Mouse (Mus musculus) urinary bladder, adult 2 months (tissue): Measurements from ENCODE around the gene Tceal8. TPM values are rescaled to one million over a fixed set of nuclear protein-coding genes. Genes with fewer than 3 reads are reported as not detected.

Source experiments
- DNase-seq: peaks from one replicate; pipeline ENCODE4 v3.0.0; 2022; ENCODE audit warnings: low spot score
- polyA plus RNA-seq: library from polyadenylated mRNA; depleted of rRNA; stranded (reverse); fragments of >200 nt; gene quantifications from 2 replicates; pipeline ENCODE4 v1.2.3, GENCODE M21; 2012; rRNA removed

Gene Tceal8
- polyA plus RNA-seq, 1 experiment, result 78.1 TPM

GRCm38 (mm10) chrX:136127744-136128064 lies 44.4 kb downstream of the Tceal8 start:
- DNase-seq, result no peak

GRCm38 (mm10) chrX:136127038-136127743 lies 45.0 kb downstream of the Tceal8 start:
- no peak for DNase-seq

Other genes starting within 250 kb of the Tceal8 start
- 6.0 and 10.1 TPM in 2 replicates for gene Arxes2, start 178.5 kb downstream of the Tceal8 start, polyA plus RNA-seq
- gene Arxes1, start 139.0 kb downstream of the Tceal8 start, polyA plus RNA-seq, result 0.99 and 1.3 TPM in 2 replicates
- gene Bex2, start 104.1 kb downstream of the Tceal8 start, polyA plus RNA-seq, result 1.2 and 1.4 TPM in 2 replicates
- gene Nxf3, start 87.1 kb downstream of the Tceal8 start, polyA plus RNA-seq, result 0.04 and 0.08 TPM in 2 replicates
- 4.7 and 6.3 TPM in 2 replicates for gene Bex4, start 33.3 kb downstream of the Tceal8 start, polyA plus RNA-seq
- 4.2 and 4.3 TPM in 2 replicates for gene Tceal5, start 31.5 kb upstream of the Tceal8 start, polyA plus RNA-seq
- gene Tceal7, start 42.4 kb upstream of the Tceal8 start, polyA plus RNA-seq, result not detected in 2 replicates
- 1.8 and 2.8 TPM in 2 replicates for gene Bex1, start 43.2 kb upstream of the Tceal8 start, polyA plus RNA-seq
- gene Tceal9, start 72.7 kb upstream of the Tceal8 start, polyA plus RNA-seq, result 165 TPM in 2 replicates
- gene Bex3, start 97.9 kb upstream of the Tceal8 start, polyA plus RNA-seq, result 90.1 and 103 TPM in 2 replicates